Mouse (Mus musculus) lung, postnatal 10 days (tissue): ENCODE measurements around the gene Cd72.

Experiments
- DNase-seq: peaks from one replicate; pipeline ENCODE4 v3.0.0; 2021

Gene Cd72

DNA sequence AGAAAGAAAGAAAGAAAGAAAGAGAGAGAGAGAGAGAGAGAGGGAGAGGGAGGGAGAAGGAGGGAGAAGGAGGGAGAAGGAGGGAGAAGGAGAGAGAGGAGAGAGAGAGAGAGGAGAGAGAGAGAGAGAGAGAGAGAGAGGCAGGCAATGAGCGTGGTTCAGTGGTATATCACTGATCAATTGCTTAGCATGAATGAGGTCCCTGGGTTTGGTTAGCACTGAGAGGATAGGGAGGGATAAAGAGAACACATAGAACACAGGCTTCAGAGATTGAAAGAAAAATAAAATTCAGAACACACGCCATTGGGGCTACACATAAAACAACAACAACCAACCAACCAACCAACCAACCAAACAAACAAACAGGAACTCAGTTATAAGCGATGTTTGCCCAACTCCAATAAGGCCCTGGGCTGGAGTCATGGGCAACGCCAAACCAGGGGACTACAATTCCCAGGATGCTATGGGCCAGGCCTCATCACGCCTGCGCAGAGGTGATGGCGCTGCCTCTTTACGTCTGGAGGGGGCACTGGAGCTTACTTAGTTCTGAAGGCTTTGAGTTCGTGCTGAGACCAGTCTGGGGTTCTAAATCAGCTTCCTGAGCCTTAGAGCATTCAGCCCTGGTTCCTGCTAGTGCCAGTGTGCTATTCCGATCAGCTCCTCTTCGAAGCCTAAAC is 23.6 kb upstream of the Cd72 start:
- DNase-seq = peak; percentile 94

DNA sequence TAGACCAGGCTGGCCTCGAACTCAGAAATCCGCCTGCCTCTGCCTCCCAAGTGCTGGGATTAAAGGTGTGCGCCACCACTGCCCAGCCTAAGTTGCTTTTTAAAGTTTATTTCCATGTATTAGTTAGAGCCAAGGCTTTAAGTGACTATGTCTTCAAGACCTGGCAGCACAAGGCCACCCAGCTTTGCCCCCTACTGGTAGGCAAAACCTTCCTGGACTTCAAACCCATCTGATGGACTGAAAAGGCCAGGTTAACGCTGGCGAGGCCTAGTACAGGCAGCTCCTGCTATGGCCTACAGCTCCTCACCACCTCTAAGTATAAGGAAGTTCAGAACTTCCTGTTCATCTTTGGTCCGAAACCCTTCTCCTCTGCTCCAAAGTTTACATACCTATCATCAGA is 22.2 kb upstream of the Cd72 start:
- no peak for DNase-seq

DNA sequence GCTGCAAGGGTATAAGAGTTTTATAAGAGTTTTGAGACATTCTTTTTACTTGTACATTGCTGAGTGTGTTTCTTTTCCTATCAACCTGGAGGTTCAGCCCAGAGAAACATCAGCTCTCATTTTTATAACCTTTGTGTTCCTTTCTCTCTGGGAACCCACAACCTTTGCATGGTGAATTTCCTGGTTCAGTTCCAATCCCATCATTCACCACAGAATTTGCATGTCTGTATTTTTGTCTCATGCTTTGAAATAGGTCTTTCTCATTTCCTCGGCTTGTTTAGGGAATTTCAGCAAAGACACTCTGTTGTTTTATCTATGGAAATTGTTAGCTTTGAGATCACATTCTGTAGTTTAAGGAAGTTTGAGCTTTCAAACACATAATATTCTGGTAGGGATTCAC is 19.2 kb upstream of the Cd72 start:
- no peak for DNase-seq

DNA sequence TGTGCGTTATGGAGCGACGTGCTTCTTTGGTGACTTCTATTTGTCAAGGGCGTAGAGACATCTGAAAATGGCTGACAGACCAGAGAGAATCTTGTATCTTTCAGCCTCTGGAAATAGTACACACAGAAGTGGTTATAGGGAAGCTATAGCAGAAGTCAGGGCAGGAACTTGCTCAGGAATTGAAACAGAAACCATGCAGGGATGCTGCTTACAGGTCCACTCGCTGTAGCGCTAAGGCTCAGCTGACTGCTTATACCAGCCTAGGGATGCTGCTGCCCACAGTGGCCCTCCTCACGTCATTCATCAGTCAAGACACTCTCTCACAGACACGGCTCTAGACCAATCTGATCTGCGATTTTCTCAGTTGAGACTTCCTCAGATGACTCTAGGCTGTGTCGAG is 15.9 kb upstream of the Cd72 start:
- no peak for DNase-seq

DNA sequence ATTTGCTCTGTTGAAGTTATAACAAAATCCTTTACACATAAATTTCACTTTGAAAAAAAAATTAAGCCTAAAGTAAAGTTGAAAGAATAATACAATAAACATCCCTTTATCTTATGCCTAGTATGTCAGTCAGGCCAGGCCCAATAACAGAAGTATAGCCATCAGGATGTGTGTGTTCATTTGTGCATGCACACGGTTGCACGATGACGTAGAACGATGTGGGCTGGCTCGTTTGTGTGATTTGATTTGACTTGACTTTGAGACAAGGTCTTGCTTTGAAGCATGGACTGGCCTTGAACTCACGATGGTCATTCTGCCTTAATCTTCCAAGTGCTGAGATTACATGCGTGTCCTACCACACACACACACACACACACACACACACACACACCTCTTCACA is 12.4 kb upstream of the Cd72 start:
- no peak for DNase-seq

DNA sequence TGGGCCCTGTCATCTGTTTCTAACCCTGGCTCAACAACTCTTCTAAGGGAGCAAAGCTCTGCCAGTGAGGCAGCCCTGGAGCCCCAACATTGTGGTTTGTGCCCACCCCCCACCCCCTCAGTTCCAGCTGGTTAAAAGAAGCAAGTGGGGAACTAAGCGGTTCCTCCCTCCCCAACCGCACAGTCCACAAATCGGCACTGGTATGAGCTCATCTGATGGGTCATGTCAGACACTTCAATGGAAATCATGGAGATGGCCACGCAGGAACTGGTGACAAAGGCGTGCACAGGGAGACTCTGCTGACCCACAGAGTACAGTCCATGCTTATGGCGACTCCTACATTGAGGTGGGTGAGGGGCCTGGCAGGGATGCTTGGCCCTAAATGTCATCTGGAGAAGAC is 11.5 kb upstream of the Cd72 start:
- no peak for DNase-seq

DNA sequence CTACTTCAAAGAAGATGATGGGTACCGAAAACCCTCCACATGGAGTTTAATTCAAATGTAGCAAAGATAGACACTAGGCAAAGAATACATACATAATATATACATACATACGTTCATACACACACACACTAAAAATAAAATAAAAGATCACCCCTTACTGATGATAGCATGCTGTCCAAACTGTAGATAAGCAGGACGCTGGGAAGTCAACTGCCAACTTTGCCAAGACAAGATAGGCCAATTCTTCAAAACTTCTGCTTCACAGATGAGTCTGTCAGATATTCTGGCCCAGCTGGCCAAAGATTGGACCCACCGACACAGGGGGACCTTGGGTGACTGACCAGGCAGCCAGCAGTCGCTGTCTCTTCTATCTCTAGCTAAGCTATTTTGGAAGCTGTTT is 8.7 kb upstream of the Cd72 start:
- no peak for DNase-seq

DNA sequence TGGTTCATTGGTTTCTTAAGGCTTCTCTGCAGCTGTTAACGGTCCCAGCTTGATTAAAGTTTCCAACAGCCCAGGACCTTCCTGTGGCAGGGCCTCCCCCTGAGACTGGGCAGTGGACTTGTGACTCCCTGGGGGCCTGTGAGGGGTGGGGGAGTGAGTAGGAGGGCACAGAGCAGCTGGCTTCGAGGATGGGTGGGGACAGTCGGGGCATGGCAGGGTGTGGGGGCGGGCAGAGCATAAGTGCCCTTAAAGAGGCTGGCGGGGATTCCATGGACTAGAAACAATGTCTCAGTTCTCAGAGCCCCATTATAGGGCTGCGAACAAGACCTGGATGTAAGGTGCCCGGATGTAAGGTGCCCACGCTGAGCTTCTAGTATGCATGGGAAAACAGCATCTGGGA is 2.7 kb upstream of the Cd72 start:
- DNase-seq = no peak

DNA sequence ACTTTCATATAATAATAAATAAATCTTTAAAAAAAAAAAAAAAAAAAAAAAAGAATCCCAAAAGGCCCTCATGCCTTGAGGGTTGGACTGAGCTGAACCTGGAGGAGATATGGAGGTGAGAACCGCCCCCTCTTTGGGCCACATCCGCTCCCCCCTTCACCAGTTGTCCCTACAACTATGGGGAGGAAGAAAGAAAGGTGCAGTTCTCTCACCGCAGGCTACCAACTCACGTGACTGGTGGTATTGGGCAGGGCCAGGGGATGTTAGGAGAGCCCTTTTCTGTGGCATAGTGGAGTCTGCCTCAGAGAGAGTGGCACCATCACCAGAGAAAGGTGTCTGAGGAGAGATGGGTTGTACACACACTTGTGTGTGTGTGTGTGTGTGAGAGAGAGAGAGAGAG is 2.0 kb upstream of the Cd72 start:
- DNase-seq = no peak

DNA sequence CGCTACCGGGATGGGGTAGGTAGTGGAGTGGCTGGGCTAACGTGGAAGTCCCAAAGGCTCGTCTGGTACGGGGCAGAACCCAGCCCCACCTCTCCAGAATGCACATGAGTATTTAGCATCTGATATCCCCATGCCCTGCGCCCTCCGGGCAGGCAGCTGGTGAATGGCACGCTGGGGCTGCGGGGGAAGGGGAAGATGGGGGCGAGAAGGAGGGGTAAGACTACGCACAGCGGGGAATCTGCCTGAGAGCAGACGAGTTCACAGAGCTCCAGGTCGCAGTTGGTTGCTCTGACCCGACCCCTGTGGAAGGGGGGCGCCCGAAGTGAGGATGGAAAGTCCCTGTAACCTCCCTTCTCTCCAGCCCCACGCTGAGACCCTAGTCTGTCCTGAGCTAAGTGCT is 1.0 kb downstream of the Cd72 start:
- DNase-seq = no peak

DNA sequence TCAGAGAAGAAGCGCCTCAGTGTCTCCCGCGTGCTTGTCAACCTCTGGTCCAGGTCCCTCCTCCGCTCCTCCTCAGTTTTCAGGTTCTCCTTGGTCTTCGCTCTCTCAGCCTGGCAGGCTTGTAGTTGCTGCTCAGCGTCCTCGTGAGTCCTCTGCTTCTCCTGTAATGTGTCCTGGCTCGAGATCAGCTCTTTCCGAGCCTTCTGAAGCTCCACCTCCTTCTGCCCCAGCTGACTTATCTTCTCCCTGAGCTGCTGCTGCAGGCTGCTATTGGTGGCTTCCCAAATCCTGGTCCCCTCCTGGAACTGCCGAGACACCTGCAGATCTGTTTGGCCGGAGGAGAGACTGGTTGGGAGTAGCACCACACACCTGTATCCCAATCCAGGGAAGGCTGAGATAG is 2.1 kb downstream of the Cd72 start:
- peak; percentile 50 for DNase-seq

DNA sequence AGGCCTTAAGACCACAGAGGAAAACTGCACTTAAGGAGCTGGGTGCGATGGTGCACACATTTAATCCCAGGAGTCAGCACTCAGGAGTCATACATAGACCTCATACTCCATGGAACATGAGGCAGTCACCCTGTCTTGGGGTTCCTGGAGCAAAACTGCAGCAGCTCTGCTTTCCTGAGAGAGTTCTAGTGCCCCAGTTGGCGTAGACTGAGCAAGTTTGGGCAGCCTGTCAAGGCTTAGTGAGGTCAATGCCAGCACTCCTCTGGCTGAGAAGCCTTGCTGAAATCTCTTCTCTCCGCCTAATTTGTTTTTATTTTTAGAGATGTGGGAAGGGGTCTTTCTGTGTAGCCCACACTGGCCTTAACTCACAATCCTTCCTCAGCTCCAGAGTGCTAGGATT is 5.9 kb downstream of the Cd72 start:
- DNase-seq = no peak

DNA sequence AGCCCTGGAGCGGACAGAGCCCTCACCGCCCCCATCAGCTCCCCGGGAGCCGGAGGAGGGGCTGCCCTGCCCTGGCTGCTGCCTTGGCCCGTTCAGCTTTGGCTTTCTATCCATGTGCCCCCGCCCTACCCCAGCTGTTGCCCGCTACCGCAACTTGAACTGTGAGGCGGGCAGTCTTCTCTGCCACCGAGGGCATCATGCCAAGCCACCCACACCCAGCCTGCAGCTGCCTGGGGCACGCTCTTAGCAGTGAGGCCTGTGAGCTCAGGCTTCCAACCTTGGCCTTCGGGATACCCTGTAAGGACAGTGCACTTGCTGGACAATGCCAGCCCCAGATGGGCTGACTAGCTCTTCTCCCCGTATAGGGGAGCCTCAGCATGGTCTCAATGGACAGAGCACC is 7.2 kb downstream of the Cd72 start:
- DNase-seq = no peak

DNA sequence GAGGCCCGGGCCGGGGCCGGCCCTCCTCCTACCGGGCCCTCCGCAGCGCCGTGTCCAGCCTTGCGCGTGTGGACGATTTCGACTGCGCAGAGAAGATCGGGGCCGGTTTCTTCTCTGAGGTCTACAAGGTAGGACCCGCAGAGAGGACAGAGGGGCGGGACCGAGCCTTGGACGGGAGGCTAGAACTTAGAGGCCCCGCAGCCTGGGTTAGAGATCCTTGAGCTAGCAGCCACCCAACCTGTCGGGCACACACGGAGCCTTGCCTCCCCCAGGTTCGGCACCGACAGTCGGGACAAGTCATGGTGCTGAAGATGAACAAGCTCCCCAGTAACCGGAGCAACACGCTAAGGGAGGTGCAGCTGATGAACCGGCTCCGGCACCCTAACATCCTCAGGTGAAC is 10.9 kb downstream of the Cd72 start:
- DNase-seq = peak; percentile 50

DNA sequence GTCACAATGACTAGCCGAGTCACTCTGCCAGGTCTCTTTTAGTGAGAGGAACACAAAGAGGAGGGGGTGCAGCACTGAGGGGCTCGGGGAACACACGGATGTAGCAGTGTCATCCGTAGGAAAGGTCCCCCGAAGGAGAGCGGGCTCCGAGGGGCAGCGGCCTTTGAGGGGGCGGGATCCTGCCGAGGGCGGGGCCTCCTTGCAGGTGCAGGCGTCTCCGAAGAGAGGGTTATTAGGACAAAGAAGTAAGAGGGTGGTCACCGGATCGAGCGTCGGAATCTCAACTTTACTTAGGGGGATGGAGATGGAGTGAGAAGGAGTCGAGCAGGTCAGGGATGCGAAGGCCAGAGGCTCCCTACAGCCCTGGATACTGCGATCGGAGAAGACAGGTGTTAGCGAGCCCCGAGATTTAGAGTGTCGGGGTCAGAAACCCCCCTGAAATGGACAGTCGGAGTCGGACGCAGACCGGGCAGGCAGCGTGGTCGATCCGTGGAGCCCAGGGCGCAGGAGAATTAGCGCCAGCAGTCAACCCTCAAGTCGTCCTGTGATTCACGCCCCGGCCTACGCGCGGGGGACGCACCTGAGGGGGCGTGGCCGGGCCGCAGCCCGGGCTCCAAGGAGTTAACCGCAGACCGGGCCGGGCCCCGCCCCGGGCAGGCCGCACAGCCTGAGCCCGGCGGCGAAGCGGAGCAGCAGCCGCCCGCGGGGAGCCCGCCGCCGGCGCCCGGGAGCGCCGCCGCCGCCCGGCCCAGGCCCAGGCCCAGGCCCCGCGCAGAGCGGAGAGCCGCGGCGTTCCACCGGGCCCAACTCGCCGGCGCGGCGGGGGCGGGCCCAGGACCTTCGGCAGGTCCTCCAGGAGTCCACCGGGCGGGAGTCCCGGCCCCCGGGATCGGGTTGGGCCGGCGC is 11.7 kb downstream of the Cd72 start:
- peak; percentile 79 for DNase-seq

DNA sequence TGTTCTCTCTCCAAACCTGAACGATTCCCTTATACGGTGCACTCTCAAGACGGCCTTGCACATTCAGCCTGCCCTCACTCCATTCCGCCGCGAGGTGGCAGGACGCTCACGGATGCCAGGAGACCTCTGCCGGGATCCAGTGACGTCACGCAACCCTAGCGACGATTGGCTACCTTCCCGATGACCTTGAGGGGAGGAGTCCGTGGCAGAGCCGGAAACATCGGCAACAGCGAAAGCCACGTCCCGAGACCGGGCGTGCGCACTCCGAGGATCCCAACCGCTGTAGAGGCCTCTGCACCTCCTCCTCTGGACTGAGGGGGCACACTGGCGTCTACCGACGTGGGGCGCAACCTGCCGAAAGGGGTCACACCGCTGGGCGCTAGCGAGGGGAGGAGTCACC is 12.4 kb downstream of the Cd72 start:
- DNase-seq = peak; percentile 100

DNA sequence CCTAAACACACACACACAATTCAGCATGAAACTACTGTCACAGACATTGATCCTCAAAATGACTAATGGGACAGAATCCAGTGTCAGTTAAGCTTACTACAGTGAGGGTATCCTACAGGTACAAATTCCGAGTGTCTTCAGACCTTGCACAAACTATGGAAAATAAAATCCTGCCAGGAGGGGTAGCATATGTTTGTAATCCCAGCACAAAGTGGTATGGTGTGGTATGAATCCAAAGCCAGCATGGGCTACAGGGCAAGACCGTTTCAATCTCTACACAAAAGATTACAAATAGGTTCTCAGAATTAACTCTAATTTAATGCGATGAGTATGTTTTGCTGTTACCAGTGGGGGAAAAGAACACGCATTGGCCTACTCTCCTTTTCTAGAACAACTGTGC is 12.8 kb downstream of the Cd72 start, which contains the start of gene Tesk1:
TSS of gene Tesk1 (plus strand) at position 301 of the 400 bp plus-strand sequence.
- DNase-seq = no peak

DNA sequence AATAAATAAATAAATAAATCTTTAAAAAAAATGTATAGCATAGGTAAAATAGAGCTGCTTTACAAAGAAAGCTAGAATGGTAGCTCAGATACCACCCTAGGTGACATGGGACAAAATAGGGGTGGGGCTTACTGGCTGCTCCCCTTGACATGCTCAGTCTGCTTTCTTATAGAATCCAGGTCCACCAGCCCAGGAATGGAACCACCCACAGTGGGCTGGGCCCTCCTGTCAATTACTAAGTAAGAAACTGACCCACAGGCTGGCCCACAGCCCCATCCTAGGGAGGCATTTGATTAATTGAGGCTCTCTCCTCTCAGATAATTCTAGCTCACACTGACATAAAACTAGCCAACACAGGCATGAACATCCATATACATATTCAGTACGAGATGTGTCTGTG is 21.6 kb downstream of the Cd72 start:
- DNase-seq = no peak

DNA sequence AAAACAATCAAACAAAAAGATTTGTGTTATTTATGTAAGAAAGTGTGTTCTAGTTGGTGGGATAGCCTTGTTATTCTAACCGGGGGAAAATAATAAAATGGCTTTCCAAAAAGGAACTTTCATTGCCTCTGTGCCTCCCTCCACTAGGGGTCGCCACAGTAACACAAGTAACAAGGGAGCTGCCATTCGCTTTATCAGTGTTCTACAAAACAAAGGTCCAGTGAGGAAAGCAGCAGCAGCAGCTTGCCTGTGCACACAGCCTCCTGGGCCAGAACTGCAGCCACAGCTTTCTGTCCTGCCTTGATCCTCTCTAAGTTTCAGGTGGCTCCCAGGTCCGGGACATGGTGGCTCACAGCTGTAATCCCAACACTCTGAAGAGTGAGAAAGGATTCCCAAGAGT is 22.7 kb downstream of the Cd72 start:
- DNase-seq = peak; percentile 93

DNA sequence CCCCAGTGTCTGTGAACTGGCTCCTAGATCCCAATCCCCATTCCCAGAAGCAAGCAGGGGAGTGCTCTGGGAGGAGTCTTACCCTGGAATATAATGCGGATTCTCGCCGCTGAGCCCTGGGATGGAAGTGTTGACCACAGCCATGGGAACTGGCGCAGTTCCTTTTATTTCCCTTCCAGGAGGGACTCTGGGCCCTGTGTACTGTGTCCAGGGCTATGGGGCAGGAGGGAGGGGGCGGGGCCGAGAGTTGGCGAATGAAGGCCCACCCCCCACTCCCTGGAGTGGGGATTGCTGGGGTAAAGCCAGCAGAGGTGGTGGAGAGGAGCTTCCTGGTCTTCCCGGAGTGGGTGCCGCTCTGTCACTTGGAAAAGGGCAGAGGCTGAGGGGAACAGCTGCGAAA is 25.5 kb downstream of the Cd72 start, which contains the start of gene Fam166b:
TSS of gene Fam166b (minus strand) at position 189 of the 400 bp plus-strand sequence.
- DNase-seq = peak; percentile 78

DNA sequence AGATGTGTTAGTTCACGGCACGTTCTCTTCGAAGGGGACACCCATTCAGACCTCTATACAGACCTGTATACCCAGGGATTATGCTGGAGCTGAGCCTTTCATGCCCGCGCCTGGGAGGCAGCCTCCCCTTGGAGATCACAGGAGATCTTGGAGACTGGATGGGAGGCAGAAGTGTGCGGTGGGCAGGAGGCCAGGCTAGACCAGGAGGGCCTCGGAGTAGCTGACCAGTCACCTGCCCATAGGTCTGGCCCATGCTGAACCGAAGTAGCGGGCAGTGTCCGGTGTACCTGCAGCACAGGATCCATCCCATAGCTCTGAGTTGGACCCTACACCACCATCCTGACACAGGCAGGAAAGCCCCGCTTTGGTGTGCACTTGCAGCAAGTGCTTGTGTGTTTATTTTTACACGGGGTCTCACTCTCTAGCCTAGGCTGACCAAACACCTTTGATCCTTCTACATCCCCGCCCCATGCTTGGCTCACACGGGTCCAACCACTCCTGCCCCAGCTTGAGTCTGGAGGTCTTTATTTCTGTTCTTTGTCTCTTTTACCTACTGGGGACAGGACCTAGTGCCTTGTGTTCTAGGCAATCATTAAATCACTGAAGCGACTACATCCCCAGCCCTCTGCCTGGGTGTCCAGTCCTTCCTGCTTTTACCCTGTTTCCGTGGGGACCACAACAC is 26.1 kb downstream of the Cd72 start:
- no peak for DNase-seq

DNA sequence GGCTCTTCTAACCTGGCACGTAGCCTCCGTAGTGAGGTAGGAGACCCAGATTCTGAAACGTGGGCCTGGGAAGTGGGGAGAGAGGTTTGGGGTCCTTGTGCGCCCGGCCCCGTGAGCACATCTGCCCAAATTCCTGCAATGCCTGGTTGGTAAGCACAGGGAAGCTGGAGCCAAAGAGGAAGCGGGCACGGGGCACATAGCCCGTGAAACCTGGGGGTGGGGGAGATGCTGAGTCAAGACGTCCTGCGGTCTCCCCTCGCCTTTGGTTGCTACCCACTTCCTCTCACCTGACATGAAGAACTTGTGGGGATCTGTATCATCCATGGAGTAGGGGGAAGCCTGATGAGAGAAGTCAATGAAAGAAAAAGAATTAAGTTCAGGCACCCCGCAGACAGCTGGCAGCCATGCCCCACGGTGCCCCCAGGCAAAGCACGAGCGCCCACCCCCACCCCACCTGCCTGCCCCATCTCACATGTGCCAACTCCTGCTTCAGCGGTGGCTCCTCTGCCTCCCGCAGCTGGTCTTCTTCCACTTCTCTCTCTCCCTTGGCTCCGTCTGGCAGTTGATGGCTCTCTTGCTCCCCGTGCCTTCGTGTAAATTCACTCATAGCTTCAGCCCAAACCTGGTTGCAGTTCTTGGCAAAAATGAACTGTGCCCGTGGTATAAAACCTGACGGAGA is 26.8 kb downstream of the Cd72 start:
- DNase-seq = no peak

DNA sequence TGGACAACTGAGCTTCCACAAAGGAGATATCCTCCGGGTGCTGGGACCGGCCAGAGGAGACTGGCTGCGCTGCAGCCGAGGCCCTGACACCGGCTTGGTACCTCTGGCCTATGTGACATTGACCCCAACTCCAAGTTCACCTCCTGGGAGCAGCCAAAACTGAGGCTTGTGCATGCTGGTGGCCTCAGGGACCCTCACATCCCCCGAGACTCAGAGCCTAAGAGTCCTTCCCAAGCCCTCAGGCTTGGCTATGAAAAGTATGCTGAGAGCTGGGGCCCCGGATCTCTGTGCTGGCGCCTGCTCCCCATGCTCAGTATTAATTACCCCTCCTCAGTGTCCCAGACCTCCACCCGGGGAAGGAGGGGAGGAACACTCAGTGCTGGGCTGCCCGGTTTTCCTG is 27.9 kb downstream of the Cd72 start:
- DNase-seq = no peak
